Mouse (Mus musculus) embryonic facial prominence, embryonic 13.5 days (tissue): ENCODE measurements at regions not wholly inside any gene's neighbourhood (a gene's known extent, or its start where the extent isn't known, plus 50 kb on each side); places are given as distances from the start of the nearest gene placed in this dataset.

Experiments
- ATAC-seq: fragments of 200-750 bp; cut with Nextera tagmentation; 2 replicates; pipeline ENCODE4 v1.8.0; 2017; ENCODE audit warnings: low read depth; ENCODE audit not compliant: insufficient number of reproducible peaks, insufficient read depth, low FRiP score, low TSS enrichment
- H3K27ac ChIP-seq: fragments of 300-500 bp; sonication (generic); 2 replicates; pipeline ENCODE4 v1.5.1; 2015; ENCODE audit warnings: moderate library complexity, mild to moderate bottlenecking, inconsistent platforms
- H3K27me3 ChIP-seq: fragments of 300-500 bp; sonication (generic); 2 replicates; pipeline ENCODE4 v1.6.1; 2015; ENCODE audit warnings: mild to moderate bottlenecking, inconsistent platforms
- H3K36me3 ChIP-seq: fragments of 300-500 bp; sonication (generic); 2 replicates; pipeline ENCODE4 v1.6.1; 2015; ENCODE audit warnings: mild to moderate bottlenecking, inconsistent platforms
- H3K4me1 ChIP-seq: fragments of 300-500 bp; sonication (generic); 2 replicates; pipeline ENCODE4 v1.6.1; 2015; ENCODE audit warnings: inconsistent platforms
- H3K4me2 ChIP-seq: fragments of 300-500 bp; sonication (generic); 2 replicates; pipeline ENCODE4 v1.6.1; 2015; ENCODE audit warnings: moderate library complexity, mild to moderate bottlenecking, inconsistent platforms
- H3K4me3 ChIP-seq: fragments of 300-500 bp; sonication (generic); 2 replicates; pipeline ENCODE4 v1.5.1; 2015; ENCODE audit warnings: mild to moderate bottlenecking, inconsistent platforms
- H3K9ac ChIP-seq: fragments of 300-500 bp; sonication (generic); 2 replicates; pipeline ENCODE4 v1.6.1; 2015; ENCODE audit warnings: mild to moderate bottlenecking, inconsistent platforms
- H3K9me3 ChIP-seq: fragments of 300-500 bp; sonication (generic); 2 replicates; pipeline ENCODE4 v1.6.1; 2016; ENCODE audit warnings: inconsistent platforms
- WGBS: fragments of 180-500 bp; shearing (Covaris S2); methylation state at CpG from one replicate; pipeline ENCODE4 v1.1.7; 2015; ENCODE audit warnings: mixed read lengths; 5-methylcytosine and 5-hydroxymethylcytosine counted together

DNA sequence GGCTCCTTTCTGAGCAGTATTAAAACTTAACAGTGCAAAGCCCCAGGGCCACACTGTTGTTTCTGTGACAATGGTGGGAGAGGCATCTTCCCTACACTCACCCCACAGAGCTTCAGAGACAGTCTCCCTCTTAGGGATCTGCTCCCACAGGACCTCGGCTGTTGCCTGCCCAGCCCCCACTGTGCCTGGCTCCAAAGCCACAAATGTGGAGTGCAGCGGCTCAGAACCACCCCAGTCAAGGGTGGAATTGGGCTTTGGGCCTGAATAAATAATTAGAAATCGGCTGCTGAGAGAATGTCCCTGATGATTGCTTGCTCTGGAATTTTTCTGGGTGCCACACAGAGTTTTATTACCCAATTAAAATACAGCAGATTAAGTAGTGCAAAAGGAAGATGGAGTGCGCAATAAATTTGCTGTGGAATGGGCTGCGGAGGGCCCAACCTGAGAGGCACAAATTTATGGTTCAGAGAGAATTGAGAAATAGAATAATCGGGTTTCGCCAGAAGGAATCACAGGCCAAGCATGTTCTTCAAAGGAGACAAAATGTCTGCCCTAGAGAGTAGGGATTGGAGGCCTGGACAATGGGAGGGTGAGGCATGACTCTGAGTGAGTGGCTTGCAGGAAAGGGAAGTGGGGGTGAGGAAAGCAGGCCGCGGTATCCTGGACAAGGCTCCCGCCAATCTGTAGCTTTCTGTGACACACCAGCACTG is 56.4 kb downstream of the Cd24a start:
- H3K4me1 ChIP-seq: peaks cover 11% of the 10 kb centered on the region
- WGBS: 81% methylated on average over 10 of the region's 10 CpGs
- no peaks in the 10 kb centered on the region for H3K36me3 ChIP-seq
- H3K27me3 ChIP-seq: no peaks in the 10 kb centered on the region
- no peak overlapping the region for H3K4me3 ChIP-seq
- no peak overlapping the region for H3K27ac ChIP-seq
- H3K4me2 ChIP-seq: no peak overlapping the region
- ATAC-seq: no peak
- no peak overlapping the region for H3K9ac ChIP-seq
- H3K9me3 ChIP-seq: no peaks in the 10 kb centered on the region

DNA sequence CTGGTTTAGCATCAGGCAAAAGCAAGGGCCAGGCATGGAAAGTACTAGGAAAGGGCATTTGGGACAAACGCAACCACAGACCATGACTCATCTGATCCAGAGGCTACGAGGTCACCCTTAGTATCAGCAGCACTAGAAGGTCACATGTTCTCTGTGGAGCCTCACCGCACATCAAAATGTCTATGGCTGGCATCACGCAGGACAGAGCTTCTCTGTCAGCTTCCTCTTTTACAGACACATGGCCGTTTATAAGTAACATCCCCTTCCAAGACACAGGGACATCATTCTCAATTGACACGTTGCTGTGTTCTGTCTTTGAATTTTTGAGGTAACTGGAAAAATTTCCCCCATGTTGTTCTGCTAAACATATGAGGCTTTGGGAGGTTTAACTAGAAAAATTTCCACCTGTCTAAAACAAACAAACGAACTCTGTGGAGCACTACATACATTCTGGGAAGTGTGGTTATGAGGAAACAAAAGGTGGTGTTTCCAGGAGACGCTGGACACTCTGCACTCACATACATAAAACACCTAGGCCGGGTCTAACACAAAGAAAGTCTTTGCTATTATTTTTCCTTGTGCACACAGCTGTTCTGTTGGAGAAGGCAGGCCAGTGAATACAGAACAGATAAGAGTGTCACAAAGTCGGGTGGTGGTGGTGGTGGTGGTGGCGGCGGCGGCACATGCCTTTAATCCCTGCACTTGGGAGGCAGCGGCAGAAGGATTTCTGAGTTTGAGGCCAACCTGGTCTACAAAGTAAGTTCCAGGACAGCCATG is 63.3 kb downstream of the Cd24a start:
- Histone ChIP-seq H3K27ac (no peak overlapping the region), H3K4me3 (no peak overlapping the region)
- 72% methylated on average over 14 of the region's 14 CpGs for WGBS

GRCm38 (mm10) chr10:43646326-43646725 is 68.2 kb downstream of the Cd24a start:
- no peaks in the 10 kb centered on the region for H3K9me3 ChIP-seq
- WGBS: 69% methylated on average over 4 of the region's 4 CpGs
- H3K4me1 ChIP-seq: peaks cover 6% of the 10 kb centered on the region
- no peak overlapping the region for H3K9ac ChIP-seq
- H3K36me3 ChIP-seq: no peaks in the 10 kb centered on the region
- no peak overlapping the region for H3K4me3 ChIP-seq
- no peak overlapping the region for H3K4me2 ChIP-seq
- H3K27me3 ChIP-seq: no peaks in the 10 kb centered on the region
- no peak overlapping the region for H3K27ac ChIP-seq
- no peak for ATAC-seq

More for the DNA sequence above, 63.3 kb downstream of the Cd24a start:
- H3K9ac ChIP-seq: no peak overlapping the region
- no peaks in the 10 kb centered on the region for H3K9me3 ChIP-seq
- no peaks in the 10 kb centered on the region for H3K27me3 ChIP-seq
- no peaks in the 10 kb centered on the region; the same call in 1 of the 2 replicates for H3K4me1 ChIP-seq
- no peak for ATAC-seq
- H3K36me3 ChIP-seq: no peaks in the 10 kb centered on the region
- no peak overlapping the region for H3K4me2 ChIP-seq

GRCm38 (mm10) chr10:43646965-43647364 is 68.9 kb downstream of the Cd24a start:
- peaks cover 6% of the 10 kb centered on the region for H3K4me1 ChIP-seq
- H3K9ac ChIP-seq: no peak overlapping the region
- H3K27me3 ChIP-seq: no peaks in the 10 kb centered on the region
- H3K36me3 ChIP-seq: no peaks in the 10 kb centered on the region
- H3K9me3 ChIP-seq: no peaks in the 10 kb centered on the region
- WGBS: 88% methylated on average over 6 of the region's 6 CpGs
- no peak for ATAC-seq
- no peak overlapping the region for H3K4me3 ChIP-seq
- H3K27ac ChIP-seq: no peak overlapping the region
- H3K4me2 ChIP-seq: no peak overlapping the region

GRCm38 (mm10) chr10:43648186-43648585 is 70.1 kb downstream of the Cd24a start:
- Histone ChIP-seq H3K27me3 (no peaks in the 10 kb centered on the region), H3K4me3 (no peak overlapping the region), H3K27ac (no peak overlapping the region), H3K4me2 (no peak overlapping the region), H3K9me3 (no peaks in the 10 kb centered on the region), H3K9ac (no peak overlapping the region), H3K4me1 (peaks cover 6% of the 10 kb centered on the region), H3K36me3 (no peaks in the 10 kb centered on the region)
- ATAC-seq: no peak
- 66% methylated on average over 5 of the region's 5 CpGs for WGBS

GRCm38 (mm10) chr10:43648815-43649447 is 70.8 kb downstream of the Cd24a start:
- H3K36me3 ChIP-seq: no peaks in the 10 kb centered on the region
- peaks cover 6% of the 10 kb centered on the region for H3K4me1 ChIP-seq
- H3K27me3 ChIP-seq: no peaks in the 10 kb centered on the region
- no peak overlapping the region for H3K4me2 ChIP-seq
- no peak overlapping the region for H3K27ac ChIP-seq
- no peak for ATAC-seq
- no peak overlapping the region for H3K9ac ChIP-seq
- WGBS: 77% methylated on average over 6 of the region's 6 CpGs
- no peaks in the 10 kb centered on the region for H3K9me3 ChIP-seq
- H3K4me3 ChIP-seq: no peak overlapping the region

- no peak overlapping the region for H3K9ac ChIP-seq
- peaks cover 11% of the 10 kb centered on the region; the same call in 1 of the 2 replicates for H3K4me1 ChIP-seq
- WGBS: 64% methylated on average over 1 of the region's 1 CpGs
- H3K27ac ChIP-seq: no peak overlapping the region
- no peaks in the 10 kb centered on the region for H3K9me3 ChIP-seq
- ATAC-seq: no peak
- no peaks in the 10 kb centered on the region for H3K27me3 ChIP-seq
- H3K36me3 ChIP-seq: no peaks in the 10 kb centered on the region
- no peak overlapping the region for H3K4me2 ChIP-seq
- H3K4me3 ChIP-seq: no peak overlapping the region
These were observed 72.4 kb downstream of the Cd24a start for GRCm38 (mm10) chr10:43650449-43650848.

DNA sequence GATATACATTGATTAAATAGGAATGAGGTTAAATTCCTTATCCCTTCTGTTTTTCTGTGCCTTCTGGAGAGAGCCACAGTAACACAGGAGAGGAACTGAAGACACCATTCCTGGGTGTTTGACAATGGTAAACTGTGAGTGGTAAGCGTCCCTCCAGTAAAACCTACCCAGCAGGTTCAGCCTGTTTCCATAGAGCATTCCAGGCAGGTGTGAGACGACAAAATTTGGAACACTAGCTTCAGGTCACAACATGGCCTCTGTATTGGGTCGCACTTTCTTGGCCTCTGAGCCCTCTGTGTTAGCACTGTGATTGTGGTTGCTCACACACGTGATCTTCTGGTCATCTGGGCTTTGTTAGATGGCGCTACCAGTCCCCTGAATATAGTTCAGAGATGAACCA is 73.4 kb downstream of the Cd24a start:
- 72% methylated on average over 5 of the region's 5 CpGs for whole genome bisulfite sequencing
- H3K4me2 ChIP-seq: no peak overlapping the region
- no peak overlapping the region for H3K4me3 ChIP-seq
- peaks cover 16% of the 10 kb centered on the region for H3K4me1 ChIP-seq
- no peaks in the 10 kb centered on the region for H3K9me3 ChIP-seq
- no peaks in the 10 kb centered on the region for H3K36me3 ChIP-seq
- 0 out of 2 replicates have a peak overlapping the region, but pooled peaks have one; percentile 16 for H3K27ac ChIP-seq
- H3K27me3 ChIP-seq: no peaks in the 10 kb centered on the region
- no peak for ATAC-seq
- no peak overlapping the region for H3K9ac ChIP-seq

- peaks cover 16% of the 10 kb centered on the region for H3K4me1 ChIP-seq
- 0 out of 2 replicates have a peak overlapping the region, but pooled peaks have one; percentile 16 for H3K27ac ChIP-seq
- no peak for ATAC-seq
- no peaks in the 10 kb centered on the region for H3K36me3 ChIP-seq
- no peak overlapping the region for H3K4me3 ChIP-seq
- H3K9me3 ChIP-seq: 0 out of 2 replicates have a peak, but pooled peaks cover 2% of the 10 kb centered on the region
- H3K9ac ChIP-seq: no peak overlapping the region
- no peaks in the 10 kb centered on the region for H3K27me3 ChIP-seq
- H3K4me2 ChIP-seq: no peak overlapping the region
- 73% methylated on average over 13 of the region's 13 CpGs for WGBS
These were observed 73.8 kb downstream of the Cd24a start for GRCm38 (mm10) chr10:43651915-43652314.

DNA sequence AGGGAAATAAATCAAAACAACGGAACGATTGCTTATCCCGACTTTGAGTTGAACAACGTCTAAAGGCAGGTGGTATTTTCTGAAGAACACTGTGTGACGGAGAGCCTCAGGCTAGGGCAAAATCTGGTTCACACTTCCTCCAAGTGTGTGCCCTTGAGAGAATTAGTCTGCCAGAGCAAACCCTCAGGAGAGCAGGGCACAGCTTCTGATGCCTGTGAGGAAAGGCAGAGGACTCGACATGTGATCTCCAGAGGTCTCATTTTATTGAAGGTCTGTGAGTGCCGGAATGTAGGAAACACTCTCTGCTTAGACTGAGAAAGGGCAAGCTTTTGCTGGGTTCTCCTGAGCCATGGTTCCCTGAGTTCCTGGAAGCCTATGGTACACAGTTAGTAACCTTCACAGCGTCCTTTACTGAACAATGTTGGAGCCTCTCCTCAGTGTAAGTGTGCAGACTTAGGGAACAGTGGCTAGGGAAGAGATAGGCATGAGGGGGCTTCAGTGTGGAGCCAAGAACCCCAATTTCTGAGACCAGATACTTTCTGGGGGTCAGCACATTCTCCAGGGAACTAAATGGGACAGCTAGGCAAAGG is 77.1 kb downstream of the Cd24a start:
- ATAC-seq: no peak
- Histone ChIP-seq H3K9ac (no peak overlapping the region), H3K4me1 (peaks cover 10% of the 10 kb centered on the region), H3K9me3 (0 out of 2 replicates have a peak, but pooled peaks cover 2% of the 10 kb centered on the region), H3K4me2 (no peak overlapping the region), H3K4me3 (no peak overlapping the region), H3K27me3 (no peaks in the 10 kb centered on the region), H3K27ac (no peak overlapping the region), H3K36me3 (no peaks in the 10 kb centered on the region)
- WGBS: 49% methylated on average over 8 of the region's 8 CpGs

- H3K4me2 ChIP-seq: no peak overlapping the region
- H3K27ac ChIP-seq: no peak overlapping the region
- no peaks in the 10 kb centered on the region for H3K36me3 ChIP-seq
- H3K9ac ChIP-seq: no peak overlapping the region
- H3K9me3 ChIP-seq: 0 out of 2 replicates have a peak, but pooled peaks cover 2% of the 10 kb centered on the region
- WGBS: 41% methylated on average over 2 of the region's 2 CpGs
- H3K4me3 ChIP-seq: no peak overlapping the region
- no peak for ATAC-seq
- peaks cover 10% of the 10 kb centered on the region for H3K4me1 ChIP-seq
- no peaks in the 10 kb centered on the region for H3K27me3 ChIP-seq
These were observed 77.6 kb downstream of the Cd24a start for GRCm38 (mm10) chr10:43655680-43656079.
